ENCODE assay signal across 25 mouse cellular contexts in the genomic region with DNA sequence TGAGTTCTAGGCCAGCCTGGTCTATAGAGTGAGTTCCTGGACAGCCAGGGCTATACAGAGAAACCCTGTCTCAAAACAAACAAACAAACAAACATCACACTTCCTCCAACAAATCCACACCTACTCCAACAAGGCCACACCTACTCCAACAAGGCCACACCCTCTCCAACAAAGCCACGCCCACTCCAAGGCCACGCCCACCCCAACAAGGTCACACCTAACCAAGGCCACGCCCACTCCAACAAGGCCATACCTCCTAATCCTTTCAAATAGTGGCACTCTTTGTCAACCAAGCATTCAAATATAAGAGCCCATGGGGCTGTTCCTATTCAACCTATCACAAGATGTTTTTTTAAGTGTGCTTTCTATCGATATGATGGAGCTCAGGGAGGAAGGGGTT. TPM values are rescaled to one million over a fixed set of nuclear protein-coding genes. Genes with fewer than 3 reads are reported as not detected.
DNase-seq lines count a peak whose midpoint lies in the region; ATAC-seq lines count a peak whose summit lies in the region.
"Had no signal": no experiment of that assay in that cellular context is flagged by ENCODE, and none has a peak within 500 bp of the region (broad histone marks: within the 10 kb centered on the region; RNA-seq: fewer than 3 reads in every experiment).

No protein-coding gene starts in this region.

- no peak overlapping the region for H3K9ac ChIP-seq in kidney, embryonic 15.5 days
- H3K9ac ChIP-seq: forebrain, embryonic 15.5 days; heart, embryonic 12.5 days; heart, embryonic 15.5 days; hindbrain, embryonic 13.5 days had no signal

- no peak overlapping the region for H3K4me3 ChIP-seq in kidney, embryonic 15.5 days (replicated peaks)
- H3K4me3 ChIP-seq: forebrain, embryonic 15.5 days; heart, embryonic 12.5 days; heart, embryonic 15.5 days; hindbrain, embryonic 10.5 days; hindbrain, embryonic 13.5 days had no signal

- H3K36me3 ChIP-seq in kidney, embryonic 15.5 days, result no peaks in the 10 kb centered on the region
- H3K36me3 ChIP-seq: forebrain, embryonic 15.5 days; G1E; heart, embryonic 12.5 days; heart, embryonic 15.5 days; hindbrain, embryonic 10.5 days had no signal

- 73% methylated on average over 4 of the region's 4 CpGs for WGBS in kidney, embryonic 15.5 days

- no peak for ATAC-seq in kidney, embryonic 15.5 days (replicated peaks; ENCODE audit: low FRiP score)
- ATAC-seq: activated CD4-positive, CD25-positive, alpha-beta regulatory T cell, adult 4 months; forebrain, embryonic 15.5 days; hindbrain, embryonic 16.5 days; inflammation-experienced regulatory T-cells, adult 6 months; intestine, embryonic 16.5 days; Patski had no signal

- peaks cover 4% of the 10 kb centered on the region; the same call in 1 of the 2 replicates for H3K4me1 ChIP-seq in kidney, embryonic 15.5 days
- H3K4me1 ChIP-seq: forebrain, embryonic 15.5 days had no signal

- H3K4me2 ChIP-seq in kidney, embryonic 15.5 days, result no peak overlapping the region
- H3K4me2 ChIP-seq: forebrain, embryonic 15.5 days; heart, embryonic 12.5 days; heart, embryonic 15.5 days; hindbrain, embryonic 13.5 days had no signal

- peak; percentile 57 for DNase-seq in testis, postnatal 10 days (ENCODE audit: low spot score)
- no peak for DNase-seq in testis, postnatal 14 days (ENCODE audit: low spot score)
- peak; percentile 59 for DNase-seq in R1 (ENCODE audit: low read depth, low spot score)
- peak; percentile 26 for DNase-seq in induced T-regulatory cell, adult 2 months (ENCODE audit: low read depth)
- no peak for DNase-seq in frontal cortex, adult 2 months (ENCODE audit: extremely low spot score in 1 of 2, low spot score in 1 of 2)
- DNase-seq: adrenal gland, adult 8-10 months; adrenal gland, postnatal 25 days; cerebellum, adult 18-20 months; cerebellum, adult 9-10 months; gastrocnemius, postnatal 10 days; gastrocnemius, postnatal 36 days; heart, postnatal 10 days; heart, postnatal 36 days had no signal

- H3K27ac ChIP-seq in kidney, embryonic 15.5 days, result no peak overlapping the region
- H3K27ac ChIP-seq: forebrain, embryonic 15.5 days; heart, embryonic 15.5 days; hindbrain, embryonic 10.5 days; hindbrain, embryonic 13.5 days had no signal

- H3K27me3 ChIP-seq in kidney, embryonic 15.5 days, result no peaks in the 10 kb centered on the region
- H3K27me3 ChIP-seq: forebrain, embryonic 15.5 days; heart, embryonic 12.5 days; heart, embryonic 15.5 days; hindbrain, embryonic 13.5 days; Patski had no signal

- H3K9me3 ChIP-seq in kidney, embryonic 15.5 days (replicated peaks), result no peaks in the 10 kb centered on the region; the same call in 1 of the 2 replicates
- H3K9me3 ChIP-seq: forebrain, embryonic 15.5 days had no signal

RNA-seq across cellular contexts. Expression of gene Afap1l2, which starts 18.5 kb away (rescaled TPM):
- polyA plus RNA-seq in kidney, embryonic 15.5 days (2015; fragmentation: Nextera tagmentation; extraction: Ambion mirVana), result 16.8 and 18.3 TPM in 2 replicates
- polyA plus RNA-seq in frontal cortex, adult 2 months (2012; rRNA removed), result 12.2 and 12.7 TPM in 2 replicates
- polyA plus RNA-seq: activated CD4-positive, CD25-positive, alpha-beta regulatory T cell, adult 4 months; G1E; inflammation-experienced regulatory T-cells, adult 6 months had no signal

Comparison
In these comparisons a context has a peak if more than half of its experiments do, and no peak if none do; other contexts are left out.
1. DNase-seq: peak in testis, postnatal 10 days (single experiment), R1 (single experiment) and induced T-regulatory cell, adult 2 months (single experiment); none in testis, postnatal 14 days (single experiment) and frontal cortex, adult 2 months (0 of 2).